Mouse (Mus musculus): Measurements from ENCODE around the gene Plcl2. TPM values are rescaled to one million over a fixed set of nuclear protein-coding genes. Genes with fewer than 3 reads are reported as not detected.

Gene Plcl2
- total RNA-seq, 2 experiments from 2014 or later, result 32.9 to 34.0 TPM

DNA sequence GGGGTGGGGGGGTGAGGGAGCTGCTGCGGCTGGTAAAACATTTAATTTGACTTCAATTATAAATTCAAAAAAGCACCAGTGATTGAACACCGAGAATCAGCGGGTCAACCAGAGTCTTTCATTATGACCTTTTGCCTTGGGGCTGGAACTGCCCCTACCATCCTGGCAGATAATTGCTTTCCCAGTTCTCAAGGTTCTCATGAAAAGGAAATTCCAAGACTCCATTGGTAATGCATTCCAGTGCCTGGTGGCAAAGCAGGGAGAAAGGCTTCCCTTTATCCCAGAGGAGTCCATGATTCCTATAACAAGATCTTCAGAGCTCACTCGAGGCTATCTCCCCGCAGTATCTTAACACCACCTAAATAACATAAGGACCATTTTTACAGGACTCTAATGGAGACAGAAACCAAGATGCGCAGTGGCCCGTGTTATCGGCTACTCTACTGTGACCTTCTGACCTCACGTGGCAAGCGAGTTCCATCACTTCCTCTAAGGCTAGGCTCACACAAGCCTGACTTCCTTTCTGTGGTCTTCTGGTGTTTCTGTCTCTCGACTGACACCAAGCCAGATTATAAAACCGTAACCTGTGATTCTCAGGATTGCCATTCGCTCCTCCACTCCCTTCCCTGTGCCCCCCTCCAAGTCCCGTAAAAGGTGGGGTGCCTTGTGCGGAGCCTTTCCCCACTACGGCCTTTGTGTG is 10.0 kb upstream of the Plcl2 start:
- DNase-seq (ENCODE audit: low spot score in 2 of 2), result no peak

DNA sequence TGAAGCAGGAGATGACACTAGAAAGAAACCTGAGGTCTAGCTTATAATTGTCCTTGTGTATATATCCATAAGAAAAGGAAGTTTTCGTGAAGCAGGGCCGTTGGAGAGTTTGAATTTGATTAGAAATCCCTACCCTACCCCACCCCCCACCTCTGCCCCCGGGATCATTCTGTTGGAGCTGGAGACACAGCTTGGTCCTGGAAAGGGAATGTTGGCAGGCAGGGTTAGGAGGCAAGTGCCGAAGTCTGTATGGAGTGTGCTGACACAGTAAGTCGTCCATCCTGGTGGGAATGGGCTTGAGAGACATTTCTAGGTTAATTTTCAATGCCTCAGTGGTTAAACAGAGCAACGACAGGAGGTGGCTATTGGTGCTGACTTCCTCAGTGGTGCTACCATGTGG is 8.4 kb upstream of the Plcl2 start:
- DNase-seq (ENCODE audit: low spot score in 2 of 2), result no peak

DNA sequence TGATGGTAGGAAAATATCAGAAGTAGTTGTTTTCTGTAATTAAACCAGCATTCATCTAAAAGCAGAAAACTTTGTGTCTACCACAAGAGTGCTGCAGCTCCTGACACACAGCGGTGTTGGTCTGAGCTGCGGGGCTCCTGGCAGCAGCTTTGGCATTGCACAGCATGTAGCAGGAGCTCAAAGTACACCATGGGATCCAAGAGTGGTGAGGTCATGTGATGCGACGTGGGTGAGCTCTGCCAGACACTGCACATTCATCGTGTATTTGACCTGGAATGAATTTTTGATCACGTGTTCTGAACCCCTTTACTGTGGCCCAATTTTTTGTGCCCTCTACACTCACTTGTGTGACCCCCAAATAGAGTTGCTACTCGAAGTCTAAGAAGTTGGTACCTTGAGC is 6.1 kb upstream of the Plcl2 start:
- no peak for DNase-seq (ENCODE audit: low spot score in 2 of 2)

DNA sequence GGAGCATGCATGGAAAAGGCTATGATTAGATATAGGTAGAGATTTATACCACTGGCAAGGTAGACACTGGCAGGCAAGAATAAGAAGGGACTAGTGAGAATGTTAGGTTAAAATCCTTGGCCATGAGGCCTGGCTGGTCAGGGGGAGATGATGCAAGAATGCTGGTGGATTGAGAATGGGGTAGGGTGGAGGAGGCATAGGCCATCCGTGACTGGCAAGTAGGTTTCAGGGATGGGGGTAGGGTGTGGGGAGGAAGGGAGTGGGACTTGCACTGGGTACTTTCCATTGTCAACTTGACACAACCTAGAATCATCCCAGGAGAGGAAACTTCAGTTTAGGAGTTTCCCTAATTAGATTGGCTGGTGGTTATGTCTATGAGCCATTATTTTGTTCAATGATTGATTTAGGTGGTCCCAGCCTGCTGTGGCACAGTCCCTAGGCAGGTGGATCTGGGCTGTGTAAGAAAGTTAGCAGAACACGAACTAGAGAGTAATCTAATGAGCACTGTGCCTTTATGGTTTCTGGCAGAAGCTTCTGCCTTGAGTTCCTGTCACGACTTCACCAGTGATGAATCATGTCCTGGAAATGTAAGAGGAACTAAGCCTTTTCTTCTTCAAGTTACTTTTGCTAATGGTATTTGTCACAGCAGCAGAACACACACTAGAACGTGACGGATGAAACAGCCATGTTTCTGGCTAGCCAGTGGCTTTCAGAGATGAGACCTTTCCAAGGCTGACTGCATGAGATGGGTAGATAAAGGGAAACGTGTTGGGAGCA is 4.9 kb upstream of the Plcl2 start:
- DNase-seq (ENCODE audit: low spot score in 2 of 2), result no peak

DNA sequence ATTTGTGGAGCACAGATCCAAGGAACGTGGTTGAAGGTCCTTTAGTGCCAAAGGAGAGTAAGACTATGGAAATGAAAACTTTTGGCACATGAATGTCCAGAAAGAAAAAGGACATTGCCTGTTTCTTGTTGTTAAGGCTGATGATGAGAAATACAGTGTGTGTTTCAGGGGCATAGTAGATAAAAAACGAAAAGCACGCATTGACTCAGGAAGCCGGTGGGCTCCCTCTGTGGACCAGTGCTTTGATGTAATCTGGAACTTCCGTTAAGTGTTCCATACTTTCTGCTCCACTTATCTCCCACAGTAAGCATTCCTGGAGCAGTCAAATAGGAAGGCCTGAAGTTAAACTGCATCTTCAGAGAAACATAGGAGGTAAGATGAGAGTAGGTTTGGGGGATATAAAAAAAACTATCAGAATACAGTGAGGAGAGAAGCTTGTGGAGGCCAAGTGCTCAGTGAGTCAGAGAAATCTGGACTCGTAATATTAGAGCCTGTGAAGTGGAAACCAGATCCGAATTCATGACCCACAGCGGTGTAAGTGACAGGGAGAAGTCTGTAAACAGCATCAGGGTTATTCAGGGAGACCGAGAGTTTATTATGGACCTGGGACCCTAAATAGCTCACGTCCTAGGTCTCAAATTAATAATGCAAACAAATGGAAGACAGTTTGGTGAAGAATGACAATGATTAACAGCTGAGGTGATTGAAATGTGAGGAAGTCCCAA is 3.1 kb upstream of the Plcl2 start:
- DNase-seq (ENCODE audit: low spot score in 2 of 2), result no peak

DNA sequence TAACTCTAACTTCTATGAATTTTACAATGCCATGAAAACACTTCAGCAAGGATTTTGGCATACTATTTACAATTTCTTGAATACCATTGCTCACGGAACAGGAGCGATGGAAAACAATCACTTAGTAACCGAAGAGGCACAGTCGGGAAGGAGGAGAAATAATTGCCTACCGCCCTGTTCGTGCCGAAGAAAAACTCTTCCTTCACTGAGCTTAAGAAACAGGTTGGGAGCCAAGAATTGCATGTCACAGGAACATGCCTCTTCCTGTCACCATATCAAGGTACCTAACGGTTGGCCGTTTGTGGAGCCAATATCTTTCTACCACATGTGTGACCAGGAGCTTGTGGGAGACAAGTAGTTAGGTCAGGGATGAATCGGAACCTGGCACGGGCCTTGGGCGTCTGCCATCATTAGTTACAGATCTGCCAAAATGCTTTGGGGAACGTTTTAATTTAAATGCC is 2.3 kb upstream of the Plcl2 start:
- DNase-seq (ENCODE audit: low spot score in 2 of 2), result no peak

DNA sequence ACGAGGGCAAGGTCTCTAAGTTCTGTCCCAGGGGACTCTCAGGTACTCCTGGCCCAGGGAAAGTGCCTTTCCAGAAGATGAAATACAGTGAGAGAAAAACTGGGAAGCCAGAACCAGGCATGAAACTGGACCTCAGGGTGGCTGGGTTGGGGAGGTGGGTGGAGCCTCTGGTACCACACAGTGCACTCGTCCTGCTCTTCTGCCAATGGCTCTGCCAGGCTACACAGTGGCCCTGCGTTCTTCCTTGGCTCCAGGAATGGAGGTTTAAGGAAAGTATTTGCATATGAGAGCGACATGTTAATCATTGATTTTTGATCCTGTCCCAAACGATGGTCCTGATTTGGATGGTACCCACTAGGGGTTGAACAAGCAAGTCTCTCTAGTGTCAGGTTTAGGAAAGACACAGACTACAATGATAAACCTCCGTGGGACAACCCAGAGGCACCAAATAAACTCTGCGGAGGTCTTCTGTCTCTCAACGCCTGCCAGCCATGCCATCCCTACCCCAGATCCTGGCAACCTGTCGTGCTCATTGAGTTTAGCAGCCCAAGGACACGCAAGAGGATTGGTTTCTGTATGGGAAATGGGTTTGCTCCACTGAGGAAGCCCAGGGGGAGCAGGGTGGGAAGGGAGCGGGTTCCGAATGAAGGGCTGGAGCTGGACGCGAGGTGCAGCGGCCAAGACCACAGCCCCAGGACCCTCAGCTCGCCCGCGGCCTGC is 988 bp upstream of the Plcl2 start:
- DNase-seq (ENCODE audit: low spot score in 2 of 2), result no peak

DNA sequence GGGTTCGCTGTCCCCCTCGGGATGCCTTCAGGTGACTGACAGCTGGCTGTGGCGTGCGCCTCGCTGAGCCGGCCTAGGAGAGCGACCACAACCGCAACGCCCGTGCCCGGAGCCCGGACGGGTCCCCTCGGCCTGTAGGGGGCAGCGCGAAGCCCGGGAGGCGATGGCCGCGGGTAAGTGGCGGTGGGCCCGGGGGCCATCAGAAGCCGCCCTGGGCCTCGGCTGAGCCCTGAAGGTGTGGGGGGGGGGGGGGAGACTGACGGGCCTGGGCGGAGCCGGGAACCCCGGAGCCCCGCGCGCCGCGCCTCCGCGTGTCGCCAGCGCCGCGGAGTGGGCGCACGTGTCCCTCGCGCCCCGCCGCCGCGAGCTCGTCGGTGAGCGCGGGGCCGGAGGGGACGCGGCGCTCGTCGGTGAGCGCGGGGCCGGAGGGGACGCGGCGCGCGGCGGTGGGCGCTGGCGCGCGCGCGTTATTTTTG is 390 bp upstream of the Plcl2 start:
- DNase-seq (ENCODE audit: low spot score in 2 of 2), result peak; percentile 69 to 78

DNA sequence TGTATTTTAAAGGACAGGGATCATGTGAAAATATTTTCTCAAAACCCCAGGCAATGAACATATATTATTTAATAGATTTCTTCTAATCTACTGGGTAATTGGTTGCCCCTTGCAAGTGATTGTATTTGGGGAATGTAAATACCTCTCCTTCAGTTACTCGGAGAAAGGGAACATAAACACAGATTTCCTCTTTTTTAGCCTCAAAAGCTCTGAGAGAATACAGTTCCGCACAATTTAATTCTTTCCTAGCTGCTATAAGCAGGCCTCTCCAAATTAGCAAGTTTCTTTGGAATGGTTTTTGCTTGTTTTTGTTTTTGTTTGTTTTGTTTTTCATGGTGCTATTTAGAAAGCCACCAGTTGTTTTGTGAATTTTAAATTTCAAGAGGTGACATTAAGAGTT is 1.1 kb downstream of the Plcl2 start:
- DNase-seq (ENCODE audit: low spot score in 2 of 2), result no peak

DNA sequence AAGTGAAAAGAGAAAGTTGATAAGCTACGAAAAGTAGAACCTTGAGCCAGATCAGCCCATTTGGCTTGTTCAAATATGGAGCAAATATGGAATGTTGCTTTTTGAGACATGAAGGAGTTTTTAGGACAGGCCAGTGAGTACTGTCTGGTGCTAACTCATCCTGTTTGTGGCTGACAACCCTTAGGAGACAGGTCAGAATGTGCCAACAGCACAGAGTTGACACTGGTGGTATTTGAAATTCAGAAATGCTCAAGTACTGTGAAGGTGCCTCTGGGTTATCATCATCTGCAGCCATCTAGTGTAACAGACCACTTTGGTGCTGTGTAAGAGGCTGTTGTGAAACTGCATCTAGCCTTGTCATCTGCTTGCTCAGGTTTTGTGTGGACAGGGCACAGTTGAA is 1.5 kb downstream of the Plcl2 start:
- no peak for DNase-seq (ENCODE audit: low spot score in 2 of 2)

DNA sequence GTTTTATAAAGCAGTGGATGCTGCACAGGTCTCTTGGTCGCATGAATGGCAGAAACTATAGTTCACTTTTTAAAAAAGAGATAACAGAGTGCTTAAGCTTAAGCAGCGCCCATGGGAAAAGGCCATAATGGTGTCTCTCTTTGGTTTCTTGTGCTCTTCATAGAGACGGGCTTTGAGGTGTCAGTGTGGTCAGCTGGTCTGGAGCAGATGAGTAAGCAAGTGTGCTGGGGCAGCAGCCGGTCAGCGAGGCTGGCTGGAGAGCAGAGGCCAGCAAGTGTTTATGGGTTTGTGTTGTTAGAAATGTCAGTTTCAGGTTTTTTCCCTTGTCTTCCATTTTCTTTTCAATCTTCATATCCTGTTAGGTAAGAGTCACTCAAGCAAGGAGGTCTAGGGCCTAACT is 3.0 kb downstream of the Plcl2 start:
- no peak for DNase-seq (ENCODE audit: low spot score in 2 of 2)

DNA sequence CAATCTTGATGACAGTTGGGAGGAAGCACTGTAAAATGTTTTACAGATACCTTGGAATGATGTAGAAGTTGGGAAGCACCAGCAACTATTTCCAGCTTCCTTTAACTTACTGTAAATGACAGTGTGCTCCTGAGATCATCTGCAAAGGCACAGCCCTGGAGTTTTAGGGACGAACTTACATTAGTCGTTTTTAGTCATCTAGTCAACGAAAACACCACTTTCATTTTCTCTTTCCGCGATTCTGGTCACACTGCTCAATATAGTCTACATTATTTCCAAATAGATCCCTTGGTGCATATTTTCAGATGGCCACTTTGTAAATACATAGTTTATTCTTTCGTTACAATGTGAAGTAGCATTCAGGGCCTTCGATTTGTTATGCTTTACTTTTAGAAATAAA is 3.6 kb downstream of the Plcl2 start:
- DNase-seq (ENCODE audit: low spot score in 2 of 2), result no peak

DNA sequence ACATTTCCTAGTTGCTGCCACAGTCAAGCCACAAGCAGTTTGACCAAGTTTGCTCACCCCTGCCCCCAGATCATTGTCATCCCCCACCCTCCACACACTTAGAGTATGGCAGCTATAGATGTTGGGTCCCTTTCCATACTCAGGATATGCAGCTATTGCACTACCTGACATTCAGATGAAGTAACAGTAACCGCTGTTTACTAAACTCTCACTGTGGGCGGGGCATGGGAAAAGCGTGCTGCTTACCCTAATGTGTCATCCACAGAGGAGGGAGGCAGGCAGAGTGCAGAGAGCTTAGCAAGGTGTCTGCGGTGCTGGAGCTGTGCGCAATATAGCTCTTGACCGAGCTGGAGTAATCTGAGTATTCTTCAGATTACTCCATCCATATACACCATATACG is 4.2 kb downstream of the Plcl2 start:
- no peak for DNase-seq (ENCODE audit: low spot score in 2 of 2)

DNA sequence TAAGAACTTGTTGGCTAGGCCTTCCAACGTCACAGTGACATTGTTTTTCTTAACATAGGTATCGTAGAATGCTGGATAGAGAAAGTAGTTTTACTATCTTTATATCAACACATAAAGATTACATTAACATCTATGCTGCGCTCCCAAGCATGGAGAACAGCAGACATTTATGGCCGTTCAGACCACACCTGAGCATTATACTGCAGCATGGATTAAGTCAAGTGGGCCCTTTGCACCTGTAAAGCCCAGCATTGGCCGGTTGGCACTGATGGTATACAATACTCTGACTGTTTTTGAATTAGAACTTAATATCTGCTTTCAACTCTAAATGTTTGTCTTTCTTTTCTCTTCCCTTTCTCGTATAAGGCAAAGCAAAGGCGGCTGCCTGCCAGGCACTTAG is 4.8 kb downstream of the Plcl2 start:
- DNase-seq (ENCODE audit: low spot score in 2 of 2), result no peak

DNA sequence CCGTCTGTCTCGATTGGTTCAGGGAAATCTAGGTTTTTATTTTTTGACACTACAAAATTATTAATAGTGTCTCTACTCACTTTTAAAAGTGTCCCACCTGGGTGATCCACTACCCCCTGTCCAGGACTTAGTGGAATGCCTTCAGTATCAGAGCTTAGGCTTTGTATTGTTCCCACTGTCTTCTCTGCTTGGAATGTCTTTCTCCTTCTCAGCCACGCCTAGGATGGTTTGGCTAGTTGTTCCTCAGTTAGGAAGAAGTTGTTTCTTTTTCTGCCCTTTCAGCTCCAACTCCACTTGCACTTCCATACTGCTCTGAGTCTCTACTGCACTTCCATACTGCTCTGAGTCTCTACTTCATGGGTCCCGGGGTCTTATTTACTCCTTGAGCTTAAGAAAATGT is 6.7 kb downstream of the Plcl2 start:
- DNase-seq (ENCODE audit: low spot score in 2 of 2), result no peak

DNA sequence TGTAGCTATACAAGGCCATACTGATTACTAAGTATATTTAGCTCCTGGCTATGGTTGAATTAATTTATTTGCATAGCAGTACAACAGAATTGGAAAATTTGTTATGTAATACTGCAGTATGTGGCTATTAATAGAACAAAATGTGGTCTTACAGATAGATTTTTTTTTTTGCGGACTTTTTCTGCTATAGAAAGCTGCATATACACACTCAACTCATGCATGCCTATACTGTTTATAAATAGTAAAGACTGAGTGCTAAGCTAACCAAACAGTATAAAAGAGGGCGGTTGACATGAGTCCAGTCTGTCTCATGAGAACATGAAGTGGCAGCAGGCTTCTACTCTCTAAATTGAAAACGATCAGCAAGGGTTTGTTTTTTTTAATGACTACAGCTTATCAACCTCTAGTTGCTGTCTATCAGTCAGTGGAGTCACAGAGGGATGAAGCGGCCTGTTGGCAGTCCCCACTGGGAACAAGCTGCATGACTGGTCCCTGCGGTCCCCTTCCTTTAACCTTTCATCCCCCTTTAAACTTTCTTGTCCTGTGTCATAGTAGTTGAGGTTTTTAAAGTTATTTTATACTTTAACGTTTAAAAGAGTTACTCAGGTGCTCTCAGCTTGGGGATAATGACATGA is 8.7 kb downstream of the Plcl2 start:
- no peak for DNase-seq (ENCODE audit: low spot score in 2 of 2)

DNA sequence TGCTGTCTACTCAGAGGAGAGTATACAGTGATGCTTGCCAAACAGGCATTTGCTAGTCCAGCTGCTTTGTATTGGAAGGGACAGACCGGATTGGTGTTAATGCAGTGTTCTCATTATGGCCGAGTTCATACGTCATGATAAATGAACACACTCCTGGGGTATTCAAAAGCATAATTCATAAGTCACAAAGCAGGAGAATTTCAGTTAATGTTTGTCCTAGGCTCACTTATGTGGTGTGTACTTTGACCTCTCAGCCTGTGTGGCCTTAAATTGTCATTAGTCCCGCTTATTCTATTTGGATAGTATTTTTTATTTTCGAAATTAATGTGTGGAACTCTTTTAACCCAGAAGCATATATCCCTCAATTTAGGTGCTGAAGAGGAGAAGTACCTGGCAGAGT is 10.4 kb downstream of the Plcl2 start:
- no peak for DNase-seq (ENCODE audit: low spot score in 2 of 2)

DNA sequence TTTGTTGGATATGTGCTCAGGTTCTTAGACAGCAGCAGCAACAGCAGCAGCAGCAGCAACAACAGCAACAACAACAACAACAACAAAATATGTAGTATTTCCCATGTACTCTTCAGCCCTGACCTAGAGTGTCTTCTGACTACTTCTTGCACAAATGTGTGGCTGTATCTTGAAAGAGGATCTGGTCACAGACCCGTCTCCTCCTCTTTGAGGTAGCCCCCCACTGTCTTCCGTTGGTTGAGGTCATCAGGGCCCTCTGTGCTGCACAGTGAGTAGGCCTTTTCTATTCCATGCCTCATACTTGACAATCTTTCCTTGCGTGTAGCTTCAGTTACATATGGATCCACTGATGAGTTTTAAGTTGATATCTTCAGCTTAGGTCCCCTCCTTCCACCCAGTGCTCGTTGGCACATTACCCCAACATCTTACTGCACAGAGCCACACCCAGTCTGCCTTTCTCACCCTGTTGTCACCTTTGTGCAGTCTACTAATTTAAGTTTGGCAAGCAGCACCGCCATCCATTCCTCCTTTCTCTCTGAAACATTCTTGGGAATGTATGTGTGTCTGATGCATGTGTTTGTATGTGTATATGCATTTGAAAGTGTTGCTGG is 13.4 kb downstream of the Plcl2 start:
- DNase-seq (ENCODE audit: low spot score in 2 of 2), result no peak

DNA sequence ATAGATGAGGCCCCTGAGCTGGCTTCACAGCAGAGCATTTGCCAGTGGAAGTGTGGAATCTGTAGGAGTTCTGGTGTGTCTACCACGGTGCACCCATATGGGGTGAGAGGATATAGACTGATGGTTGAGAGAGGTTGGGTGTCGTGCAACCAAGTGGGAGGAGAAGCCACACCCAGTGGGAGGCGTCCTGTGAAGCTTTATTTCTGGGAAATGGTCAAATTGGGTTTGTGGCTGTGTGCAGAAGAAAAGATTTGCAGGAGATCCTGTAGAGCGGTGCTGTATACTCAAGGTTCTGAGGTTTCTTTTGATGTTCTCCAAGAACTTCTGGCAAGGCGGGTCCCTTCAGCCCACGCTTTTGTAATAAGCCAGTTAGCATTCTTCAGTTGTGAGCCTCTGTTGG is 15.8 kb downstream of the Plcl2 start:
- no peak for DNase-seq (ENCODE audit: low spot score in 2 of 2)

DNA sequence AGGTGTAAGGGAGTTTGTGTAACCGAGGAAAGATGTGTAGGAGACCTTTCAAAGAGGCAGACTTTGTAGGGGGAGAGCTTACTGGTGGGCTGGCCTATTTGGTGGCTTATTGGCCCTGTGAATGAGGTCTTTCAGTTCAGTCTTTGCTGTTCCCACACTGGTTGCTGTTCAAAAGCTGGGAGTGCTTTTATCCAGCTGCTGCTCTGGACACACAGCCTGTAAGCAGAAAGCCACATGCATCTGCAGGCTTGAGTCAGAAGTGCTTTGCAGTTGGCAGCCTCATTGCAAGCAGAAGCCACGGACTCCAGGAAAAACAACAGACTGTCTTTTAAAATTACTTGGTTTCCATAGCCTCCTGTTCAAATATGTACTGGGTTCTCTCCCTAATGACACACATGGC is 16.6 kb downstream of the Plcl2 start:
- no peak for DNase-seq (ENCODE audit: low spot score in 2 of 2)

DNA sequence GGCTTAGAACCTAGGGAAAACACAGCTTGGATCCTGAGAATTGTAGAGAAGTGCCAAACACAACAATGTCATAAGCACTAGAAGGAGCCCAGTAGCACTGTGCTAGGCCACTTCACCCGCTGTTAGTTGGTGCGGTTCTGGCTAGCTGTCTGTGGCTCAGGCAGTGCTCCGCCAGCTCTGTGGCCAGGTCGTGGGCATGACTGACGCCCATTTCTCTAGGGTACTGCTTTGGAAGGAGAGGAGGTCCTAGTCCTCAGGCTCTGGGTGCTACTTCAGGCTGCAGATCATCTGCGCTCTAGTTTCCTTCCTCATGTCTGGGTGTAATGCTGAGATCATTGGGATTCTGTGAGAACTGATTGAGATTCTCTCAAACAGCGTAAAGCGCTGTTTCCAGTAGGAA is 20.9 kb downstream of the Plcl2 start:
- DNase-seq (ENCODE audit: low spot score in 2 of 2), result no peak
